Mouse (Mus musculus): ENCODE data around the gene Frmd3. TPM values are rescaled to one million over a fixed set of nuclear protein-coding genes. Genes with fewer than 3 reads are reported as not detected.
"Not testable (repeated sequence)": the region's sequence is repeated elsewhere in the genome, so short reads cannot be mapped to it uniquely, and the experiment has no call there.

The Frmd3 gene
- polyA plus RNA-seq, 1 experiment from 2014 or later, result 0.32 TPM

GRCm38 (mm10) chr4:74110816-74111215, 97.6 kb downstream of the Frmd3 start:
- 71% methylated on average over 3 of the region's 3 CpGs for WGBS
- Histone ChIP-seq H3K4me1 (ENCODE audit: control insufficient read depth, insufficient read depth, low read length) (no peaks in the 10 kb centered on the region), H3K36me3 (ENCODE audit: control insufficient read depth, insufficient read depth) (no peaks in the 10 kb centered on the region), H3K4me3 (ENCODE audit: low read length) (no peak overlapping the region), H3K9ac (ENCODE audit: low read length) (no peak overlapping the region), H3K4me2 (ENCODE audit: low read depth, low read length) (no peak overlapping the region), H3K27me3 (ENCODE audit: control insufficient read depth, insufficient read depth, low read length) (no peaks in the 10 kb centered on the region), H3K9me3 (replicated peaks; ENCODE audit: control insufficient read depth, low read length) (no peaks in the 10 kb centered on the region), H3K27ac (ENCODE audit: low read length) (no peak overlapping the region)
- no peak for ATAC-seq (replicated peaks; ENCODE audit: extremely low read depth, insufficient read depth, low FRiP score)

GRCm38 (mm10) chr4:74191528-74191927, 178.3 kb downstream of the Frmd3 start:
- Histone ChIP-seq H3K9me3 (replicated peaks; ENCODE audit: control insufficient read depth, low read length) (no peaks in the 10 kb centered on the region), H3K4me3 (ENCODE audit: low read length) (no peak overlapping the region), H3K36me3 (ENCODE audit: control insufficient read depth, insufficient read depth) (no peaks in the 10 kb centered on the region), H3K4me2 (ENCODE audit: low read depth, low read length) (no peak overlapping the region), H3K9ac (ENCODE audit: low read length) (no peak overlapping the region), H3K27me3 (ENCODE audit: control insufficient read depth, insufficient read depth, low read length) (no peaks in the 10 kb centered on the region), H3K27ac (ENCODE audit: low read length) (no peak overlapping the region), H3K4me1 (ENCODE audit: control insufficient read depth, insufficient read depth, low read length) (no peaks in the 10 kb centered on the region)
- ATAC-seq (replicated peaks; ENCODE audit: extremely low read depth, insufficient read depth, low FRiP score), result no peak

- Histone ChIP-seq H3K36me3 (ENCODE audit: control insufficient read depth, insufficient read depth) (no peaks in the 10 kb centered on the region), H3K9ac (ENCODE audit: low read length) (no peak overlapping the region), H3K4me1 (ENCODE audit: control insufficient read depth, insufficient read depth, low read length) (no peaks in the 10 kb centered on the region), H3K9me3 (replicated peaks; ENCODE audit: control insufficient read depth, low read length) (no peaks in the 10 kb centered on the region), H3K27ac (ENCODE audit: low read length) (no peak overlapping the region), H3K4me3 (ENCODE audit: low read length) (no peak overlapping the region), H3K27me3 (ENCODE audit: control insufficient read depth, insufficient read depth, low read length) (no peaks in the 10 kb centered on the region), H3K4me2 (ENCODE audit: low read depth, low read length) (no peak overlapping the region)
- ATAC-seq (replicated peaks; ENCODE audit: extremely low read depth, insufficient read depth, low FRiP score), result no peak
Measured at GRCm38 (mm10) chr4:74201281-74201811, 188.1 kb downstream of the Frmd3 start.

GRCm38 (mm10) chr4:74221780-74222179, 208.5 kb downstream of the Frmd3 start:
- not testable (repeated sequence) for H3K9me3 ChIP-seq (replicated peaks; ENCODE audit: control insufficient read depth, low read length); H3K27ac ChIP-seq (ENCODE audit: low read length); H3K4me2 ChIP-seq (ENCODE audit: low read depth, low read length); H3K4me3 ChIP-seq (ENCODE audit: low read length); H3K9ac ChIP-seq (ENCODE audit: low read length); H3K36me3 ChIP-seq (ENCODE audit: control insufficient read depth, insufficient read depth); H3K27me3 ChIP-seq (ENCODE audit: control insufficient read depth, insufficient read depth, low read length); H3K4me1 ChIP-seq (ENCODE audit: control insufficient read depth, insufficient read depth, low read length); ATAC-seq (replicated peaks; ENCODE audit: extremely low read depth, insufficient read depth, low FRiP score)
- 84% methylated on average over 1 of the region's 1 CpGs for WGBS

- WGBS, result 31% methylated on average over 3 of the region's 3 CpGs
- Histone ChIP-seq H3K4me2 (ENCODE audit: low read depth, low read length) (no peak overlapping the region), H3K36me3 (ENCODE audit: control insufficient read depth, insufficient read depth) (no peaks in the 10 kb centered on the region), H3K4me3 (ENCODE audit: low read length) (no peak overlapping the region), H3K27ac (ENCODE audit: low read length) (no peak overlapping the region), H3K9me3 (replicated peaks; ENCODE audit: control insufficient read depth, low read length) (no peaks in the 10 kb centered on the region), H3K9ac (ENCODE audit: low read length) (no peak overlapping the region), H3K27me3 (ENCODE audit: control insufficient read depth, insufficient read depth, low read length) (no peaks in the 10 kb centered on the region), H3K4me1 (ENCODE audit: control insufficient read depth, insufficient read depth, low read length) (no peaks in the 10 kb centered on the region)
- no peak for ATAC-seq (replicated peaks; ENCODE audit: extremely low read depth, insufficient read depth, low FRiP score)
Measured at GRCm38 (mm10) chr4:74222360-74222759, 209.1 kb downstream of the Frmd3 start.

- H3K27me3 ChIP-seq (ENCODE audit: control insufficient read depth, insufficient read depth, low read length), result no peaks in the 10 kb centered on the region
- no peak overlapping the region for H3K27ac ChIP-seq (ENCODE audit: low read length)
- H3K4me1 ChIP-seq (ENCODE audit: control insufficient read depth, insufficient read depth, low read length), result no peaks in the 10 kb centered on the region
- WGBS, result 63% methylated on average over 2 of the region's 2 CpGs
- no peak for ATAC-seq (replicated peaks; ENCODE audit: extremely low read depth, insufficient read depth, low FRiP score)
- H3K9me3 ChIP-seq (replicated peaks; ENCODE audit: control insufficient read depth, low read length), result no peaks in the 10 kb centered on the region
- H3K4me2 ChIP-seq (ENCODE audit: low read depth, low read length), result no peak overlapping the region
- H3K4me3 ChIP-seq (ENCODE audit: low read length), result no peak overlapping the region
- no peak overlapping the region for H3K9ac ChIP-seq (ENCODE audit: low read length)
- no peaks in the 10 kb centered on the region for H3K36me3 ChIP-seq (ENCODE audit: control insufficient read depth, insufficient read depth)
Measured at GRCm38 (mm10) chr4:74224210-74224609, 211.0 kb downstream of the Frmd3 start.

GRCm38 (mm10) chr4:74230994-74231393, 217.8 kb downstream of the Frmd3 start:
- ATAC-seq (replicated peaks; ENCODE audit: extremely low read depth, insufficient read depth, low FRiP score), result no peak

GRCm38 (mm10) chr4:74231405-74231804, 218.2 kb downstream of the Frmd3 start:
- Histone ChIP-seq H3K9ac (ENCODE audit: low read length) (no peak overlapping the region), H3K27me3 (ENCODE audit: control insufficient read depth, insufficient read depth, low read length) (no peaks in the 10 kb centered on the region), H3K4me2 (ENCODE audit: low read depth, low read length) (no peak overlapping the region), H3K36me3 (ENCODE audit: control insufficient read depth, insufficient read depth) (no peaks in the 10 kb centered on the region), H3K27ac (ENCODE audit: low read length) (no peak overlapping the region), H3K4me3 (ENCODE audit: low read length) (no peak overlapping the region), H3K9me3 (replicated peaks; ENCODE audit: control insufficient read depth, low read length) (no peaks in the 10 kb centered on the region), H3K4me1 (ENCODE audit: control insufficient read depth, insufficient read depth, low read length) (no peaks in the 10 kb centered on the region)
- WGBS, result 61% methylated on average over 5 of the region's 5 CpGs
- ATAC-seq (replicated peaks; ENCODE audit: extremely low read depth, insufficient read depth, low FRiP score), result no peak

More at GRCm38 (mm10) chr4:74230994-74231393, 217.8 kb downstream of the Frmd3 start:
- Histone ChIP-seq H3K36me3 (ENCODE audit: control insufficient read depth, insufficient read depth) (no peaks in the 10 kb centered on the region), H3K27ac (ENCODE audit: low read length) (no peak overlapping the region), H3K27me3 (ENCODE audit: control insufficient read depth, insufficient read depth, low read length) (no peaks in the 10 kb centered on the region), H3K4me3 (ENCODE audit: low read length) (no peak overlapping the region), H3K9ac (ENCODE audit: low read length) (no peak overlapping the region), H3K4me2 (ENCODE audit: low read depth, low read length) (no peak overlapping the region), H3K9me3 (replicated peaks; ENCODE audit: control insufficient read depth, low read length) (no peaks in the 10 kb centered on the region), H3K4me1 (ENCODE audit: control insufficient read depth, insufficient read depth, low read length) (no peaks in the 10 kb centered on the region)
- 72% methylated on average over 4 of the region's 4 CpGs for WGBS

- H3K27ac ChIP-seq (ENCODE audit: low read length), result no peak overlapping the region
- H3K4me2 ChIP-seq (ENCODE audit: low read depth, low read length), result no peak overlapping the region
- H3K27me3 ChIP-seq (ENCODE audit: control insufficient read depth, insufficient read depth, low read length), result no peaks in the 10 kb centered on the region
- WGBS, result 76% methylated on average over 3 of the region's 3 CpGs
- no peaks in the 10 kb centered on the region for H3K36me3 ChIP-seq (ENCODE audit: control insufficient read depth, insufficient read depth)
- H3K9me3 ChIP-seq (replicated peaks; ENCODE audit: control insufficient read depth, low read length), result no peaks in the 10 kb centered on the region
- ATAC-seq (replicated peaks; ENCODE audit: extremely low read depth, insufficient read depth, low FRiP score), result no peak
- no peak overlapping the region for H3K9ac ChIP-seq (ENCODE audit: low read length)
- H3K4me1 ChIP-seq (ENCODE audit: control insufficient read depth, insufficient read depth, low read length), result no peaks in the 10 kb centered on the region
- H3K4me3 ChIP-seq (ENCODE audit: low read length), result no peak overlapping the region
Measured at GRCm38 (mm10) chr4:74233534-74233933, 220.3 kb downstream of the Frmd3 start.

- no peaks in the 10 kb centered on the region for H3K36me3 ChIP-seq (ENCODE audit: control insufficient read depth, insufficient read depth)
- H3K9me3 ChIP-seq (replicated peaks; ENCODE audit: control insufficient read depth, low read length), result no peaks in the 10 kb centered on the region
- no peaks in the 10 kb centered on the region for H3K27me3 ChIP-seq (ENCODE audit: control insufficient read depth, insufficient read depth, low read length)
- no peak within 1 kb of the TSS for H3K27ac ChIP-seq (ENCODE audit: low read length)
- 71% methylated on average over 1 of the region's 1 CpGs for WGBS
- H3K4me1 ChIP-seq (ENCODE audit: control insufficient read depth, insufficient read depth, low read length), result no peaks in the 10 kb centered on the region
- H3K9ac ChIP-seq (ENCODE audit: low read length), result no peak within 1 kb of the TSS
- no peak for ATAC-seq (replicated peaks; ENCODE audit: extremely low read depth, insufficient read depth, low FRiP score)
- H3K4me2 ChIP-seq (ENCODE audit: low read depth, low read length), result no peak within 1 kb of the TSS
- H3K4me3 ChIP-seq (ENCODE audit: low read length), result no peak within 1 kb of the TSS
Measured at GRCm38 (mm10) chr4:74242176-74242575, 228.9 kb downstream of the Frmd3 start, which contains the start of gene Kdm4c. Gene Kdm4c, plus strand, starts transcription at chr4:74242497.
